Mouse (Mus musculus) forebrain, embryonic 14.5 days (tissue): ENCODE measurements at regions not wholly inside any gene's neighbourhood (a gene's known extent, or its start where the extent isn't known, plus 50 kb on each side); places are given as distances from the start of the nearest gene placed in this dataset.

ENCODE experiments used
- ATAC-seq: fragments of 200-750 bp; cut with Nextera tagmentation; 2 replicates; pipeline ENCODE4 v1.8.0; 2017; ENCODE audit warnings: mild to moderate bottlenecking, moderate library complexity
- DNase-seq: peaks from one replicate; pipeline ENCODE4 v3.0.0-alpha.2; 2015; ENCODE audit warnings: low spot score
- H3K27ac ChIP-seq: fragments of 300-500 bp; sonication (generic); 2 replicates; pipeline ENCODE4 v1.5.1; 2014; ENCODE audit warnings: low read depth, mild to moderate bottlenecking, control low read depth, low read length, moderate library complexity
- H3K27me3 ChIP-seq: fragments of 300-500 bp; sonication (generic); replicated peaks from 2 replicates; pipeline ENCODE4 v1.6.1; 2014; ENCODE audit warnings: low read length, control low read depth, mixed read lengths; ENCODE audit not compliant: control insufficient read depth, insufficient read depth
- H3K36me3 ChIP-seq: fragments of 300-500 bp; sonication (generic); 2 replicates; pipeline ENCODE4 v1.6.1; 2014; ENCODE audit warnings: low read length, control low read depth; ENCODE audit not compliant: control insufficient read depth, insufficient read depth
- H3K4me1 ChIP-seq: fragments of 300-500 bp; sonication (generic); 2 replicates; pipeline ENCODE4 v1.6.1; 2014; ENCODE audit warnings: antibody characterized with exemption, low read length, control low read depth; ENCODE audit not compliant: control insufficient read depth, insufficient read depth
- H3K4me2 ChIP-seq: fragments of 300-500 bp; sonication (generic); 2 replicates; pipeline ENCODE4 v1.6.1; 2014; ENCODE audit warnings: mild to moderate bottlenecking, control low read depth, low read length
- H3K4me3 ChIP-seq: fragments of 300-500 bp; sonication (generic); 2 replicates; pipeline ENCODE4 v1.5.1; 2014; ENCODE audit warnings: low read depth, low read length, control low read depth
- H3K9ac ChIP-seq: fragments of 300-500 bp; sonication (generic); 2 replicates; pipeline ENCODE4 v1.6.1; 2014; ENCODE audit warnings: mild to moderate bottlenecking, low read length, control low read depth, moderate library complexity
- H3K9me3 ChIP-seq: fragments of 300-500 bp; sonication (generic); replicated peaks from 2 replicates; pipeline ENCODE4 v1.6.1; 2016; ENCODE audit warnings: low read length, control low read depth, mixed read lengths; ENCODE audit not compliant: control insufficient read depth
- WGBS: fragments of 180-500 bp; shearing (Covaris S2); extraction: QIAGEN DNeasy Blood & Tissue Kit; methylation state at CpG from one replicate; pipeline ENCODE4 v1.1.7; 2014; 5-methylcytosine and 5-hydroxymethylcytosine counted together

DNA sequence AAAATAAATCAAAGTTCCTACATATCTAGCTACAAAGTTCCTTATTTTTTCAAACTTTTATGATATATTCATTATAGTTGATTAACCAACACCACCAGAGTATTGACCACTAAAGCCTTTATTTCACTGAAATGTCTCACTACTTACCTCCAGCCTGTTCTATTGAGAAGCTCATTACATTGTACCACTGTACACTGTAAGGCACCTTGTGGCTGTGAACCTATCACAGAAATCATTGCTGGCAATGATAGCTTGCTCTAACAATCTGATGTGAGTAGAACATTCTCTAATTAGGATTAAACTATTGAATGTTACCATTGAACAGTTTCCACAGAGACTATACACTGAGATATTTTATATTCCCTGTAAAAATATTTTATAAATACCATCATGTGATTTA lies 367.2 kb upstream of the Siglech start:
- DNase-seq, result peak; percentile 6
- peak; percentile 67; the same call in 1 of the 2 replicates for ATAC-seq
- H3K27me3 ChIP-seq, result no peaks in the 10 kb centered on the region
- no peak overlapping the region for H3K9ac ChIP-seq
- no peaks in the 10 kb centered on the region for H3K9me3 ChIP-seq
- no peaks in the 10 kb centered on the region for H3K36me3 ChIP-seq
- no peaks in the 10 kb centered on the region for H3K4me1 ChIP-seq
- H3K4me3 ChIP-seq, result no peak overlapping the region
- H3K4me2 ChIP-seq, result no peak overlapping the region
- no peak overlapping the region for H3K27ac ChIP-seq

DNA sequence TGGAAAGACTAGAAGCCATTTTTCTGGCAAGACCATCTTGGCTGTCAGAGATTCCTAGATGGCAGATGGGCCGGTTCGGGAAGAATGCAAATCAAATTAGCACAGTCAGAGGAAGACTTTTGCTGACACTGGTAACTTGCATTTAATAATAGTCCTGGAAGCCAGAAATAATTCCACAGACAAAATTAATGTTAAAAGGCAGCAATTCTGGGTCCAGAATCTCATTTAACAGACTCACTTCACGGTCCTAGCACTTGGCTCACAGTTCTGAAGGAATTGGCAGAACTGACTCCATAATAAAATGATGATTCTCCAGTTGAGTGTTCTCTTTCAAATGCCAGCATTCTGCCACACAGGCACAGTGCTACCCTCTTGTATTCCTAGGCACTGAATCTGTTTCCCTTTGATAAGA lies 366.7 kb upstream of the Siglech start:
- H3K9me3 ChIP-seq, result no peaks in the 10 kb centered on the region
- H3K4me3 ChIP-seq, result no peak overlapping the region
- no peaks in the 10 kb centered on the region for H3K27me3 ChIP-seq
- peak; percentile 76 for ATAC-seq
- H3K9ac ChIP-seq, result no peak overlapping the region
- no peaks in the 10 kb centered on the region for H3K36me3 ChIP-seq
- H3K4me1 ChIP-seq, result no peaks in the 10 kb centered on the region
- DNase-seq, result peak; percentile 83
- no peak overlapping the region for H3K4me2 ChIP-seq
- WGBS, result 54% methylated on average over 3 of the region's 3 CpGs
- peak overlapping the region; percentile 39; the same call in 1 of the 2 replicates for H3K27ac ChIP-seq

DNA sequence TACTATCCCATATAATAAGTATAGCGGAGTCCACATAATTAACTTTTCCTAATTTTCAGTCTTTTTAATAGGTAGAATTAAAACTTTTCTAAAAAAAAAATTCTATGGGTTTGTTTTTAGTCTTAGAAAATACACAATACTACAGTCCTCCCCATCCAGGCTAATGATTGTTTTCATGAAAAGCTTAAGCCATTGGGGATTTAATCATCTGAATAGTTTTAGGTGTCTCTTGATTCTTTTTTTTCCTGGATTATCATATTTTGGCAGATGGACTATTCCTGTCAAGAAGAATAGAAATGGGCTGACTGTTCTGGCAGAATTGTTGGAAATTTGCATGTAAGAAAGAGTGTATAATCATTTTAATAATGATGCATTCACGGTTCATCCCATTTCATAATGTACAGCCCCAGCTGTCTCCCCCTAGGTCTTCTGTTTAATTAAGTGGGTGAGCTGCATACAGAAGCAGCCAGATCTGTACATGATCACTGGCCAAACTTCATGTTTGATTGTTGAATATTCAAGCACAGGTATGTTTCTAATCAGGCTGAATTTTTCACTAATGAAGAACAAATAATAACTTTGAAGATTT lies 320.6 kb upstream of the Siglech start:
- H3K9ac ChIP-seq, result no peak overlapping the region
- H3K36me3 ChIP-seq, result no peaks in the 10 kb centered on the region
- peak; percentile 53 for DNase-seq
- H3K4me3 ChIP-seq, result no peak overlapping the region
- H3K27me3 ChIP-seq, result no peaks in the 10 kb centered on the region
- H3K4me1 ChIP-seq, result no peaks in the 10 kb centered on the region
- 60% methylated on average over 2 of the region's 2 CpGs for WGBS
- H3K9me3 ChIP-seq, result no peaks in the 10 kb centered on the region
- H3K4me2 ChIP-seq, result no peak overlapping the region
- no peak overlapping the region for H3K27ac ChIP-seq
- ATAC-seq, result peak; percentile 48; the same call in 1 of the 2 replicates
